Mouse (Mus musculus) layer of hippocampus, postnatal 25 days (tissue): ENCODE results near the gene Gm20855. TPM values are rescaled to one million over a fixed set of nuclear protein-coding genes. Genes with fewer than 3 reads are reported as not detected.
"Not testable (repeated sequence)": the region's sequence is repeated elsewhere in the genome, so short reads cannot be mapped to it uniquely, and the experiment has no call there.

ENCODE experiments used
- DNase-seq, 2 experiments: peaks; one replicate each; pipeline ENCODE4 v3.0.0; 2022; ENCODE audit warnings: mixed read lengths in 2 of 2, low spot score in 1 of 2; ENCODE audit errors: extremely low spot score in 1 of 2
- total RNA-seq, 2 experiments: library from RNA; stranded (reverse); gene quantifications; 2 replicates each; pipeline ENCODE4 v1.2.3; 2021

Gene Gm20855
- total RNA-seq: not detected

DNA sequence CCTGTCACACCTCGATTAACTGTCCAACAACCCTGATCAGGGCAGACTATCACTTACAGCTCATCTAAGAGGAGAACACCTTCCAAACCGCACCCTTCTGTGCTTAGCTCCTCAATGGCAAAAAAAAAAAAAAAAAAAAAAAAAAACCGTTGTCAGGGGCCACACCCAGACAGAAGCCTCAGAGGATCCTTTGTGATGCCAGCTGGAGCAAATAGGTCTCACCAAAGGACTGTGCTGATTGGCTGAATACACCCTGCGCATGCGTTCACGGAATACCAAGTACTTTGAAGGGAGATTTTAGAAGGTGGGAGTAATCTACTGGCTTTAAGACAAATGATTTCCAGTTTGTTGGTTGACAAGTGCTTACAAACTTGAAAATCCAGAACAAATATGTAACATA lies at the start of gene Gm20855:
Gene Gm20855 (minus strand): TSS at position 101 of the 400 bp plus-strand sequence.
- DNase-seq: not testable (repeated sequence)
